Mouse (Mus musculus): Measurements from ENCODE around the gene Tesk1.

GRCm38 (mm10) chr4:43478534-43478858 is 36.8 kb downstream of the Tesk1 start:
- TF ChIP-seq CTCF (IDR thresholded peaks at IDR 0.05; ENCODE audit: borderline replicate concordance, extremely low read depth, insufficient read depth, insufficient read length) (no peak), POLR2A (IDR thresholded peaks at IDR 0.05; ENCODE audit: borderline replicate concordance, extremely low read depth, insufficient read depth, insufficient read length, poor library complexity, severe bottlenecking) (no peak)

Measured in brain, embryonic 14.5 days (tissue).